Mouse (Mus musculus) hindbrain, embryonic 15.5 days (tissue): Measurements from ENCODE around the gene Pfn3. TPM values are rescaled to one million over a fixed set of nuclear protein-coding genes. Genes with fewer than 3 reads are reported as not detected.

Experiments
- ATAC-seq: fragments of 200-750 bp; cut with Nextera tagmentation; 2 replicates; pipeline ENCODE4 v1.8.0; 2017; ENCODE audit warnings: low read depth, moderate number of reproducible peaks, moderate TSS enrichment; ENCODE audit not compliant: low FRiP score
- H3K27ac ChIP-seq: fragments of 300-500 bp; sonication (generic); replicated peaks from 2 replicates; pipeline ENCODE4 v1.5.1; 2015; ENCODE audit warnings: mild to moderate bottlenecking, inconsistent platforms
- H3K27me3 ChIP-seq: fragments of 300-500 bp; sonication (generic); 2 replicates; pipeline ENCODE4 v1.6.1; 2015; ENCODE audit warnings: control low read depth, inconsistent platforms
- H3K36me3 ChIP-seq: fragments of 300-500 bp; sonication (generic); 2 replicates; pipeline ENCODE4 v1.6.1; 2015; ENCODE audit warnings: control low read depth, inconsistent platforms
- H3K4me1 ChIP-seq: fragments of 300-500 bp; sonication (generic); replicated peaks from 2 replicates; pipeline ENCODE4 v1.6.1; 2015; ENCODE audit warnings: control low read depth, inconsistent platforms
- H3K4me2 ChIP-seq: fragments of 300-500 bp; sonication (generic); 2 replicates; pipeline ENCODE4 v1.6.1; 2015; ENCODE audit warnings: moderate library complexity, mild to moderate bottlenecking, inconsistent platforms
- H3K4me3 ChIP-seq: fragments of 300-500 bp; sonication (generic); 2 replicates; pipeline ENCODE4 v1.5.1; 2015; ENCODE audit warnings: mild to moderate bottlenecking, inconsistent platforms
- H3K9ac ChIP-seq: fragments of 300-500 bp; sonication (generic); 2 replicates; pipeline ENCODE4 v1.6.1; 2015; ENCODE audit warnings: inconsistent platforms
- H3K9me3 ChIP-seq: fragments of 300-500 bp; sonication (generic); 2 replicates; pipeline ENCODE4 v1.6.1; 2016; ENCODE audit warnings: control low read depth, inconsistent platforms
- WGBS: fragments of 180-500 bp; shearing (Covaris S2); methylation state at CpG from one replicate; pipeline ENCODE4 v1.1.7; 2015; 5-methylcytosine and 5-hydroxymethylcytosine counted together
- polyA plus RNA-seq: library from polyadenylated mRNA; unstranded; fragments of >200 nt; fragmentation: Nextera tagmentation; extraction: Ambion mirVana; gene quantifications from 2 replicates; pipeline ENCODE4 v1.2.1, GENCODE M21; 2015

Pfn3 gene
- polyA plus RNA-seq, 1 experiment from 2014 or later: 1.1 TPM

DNA sequence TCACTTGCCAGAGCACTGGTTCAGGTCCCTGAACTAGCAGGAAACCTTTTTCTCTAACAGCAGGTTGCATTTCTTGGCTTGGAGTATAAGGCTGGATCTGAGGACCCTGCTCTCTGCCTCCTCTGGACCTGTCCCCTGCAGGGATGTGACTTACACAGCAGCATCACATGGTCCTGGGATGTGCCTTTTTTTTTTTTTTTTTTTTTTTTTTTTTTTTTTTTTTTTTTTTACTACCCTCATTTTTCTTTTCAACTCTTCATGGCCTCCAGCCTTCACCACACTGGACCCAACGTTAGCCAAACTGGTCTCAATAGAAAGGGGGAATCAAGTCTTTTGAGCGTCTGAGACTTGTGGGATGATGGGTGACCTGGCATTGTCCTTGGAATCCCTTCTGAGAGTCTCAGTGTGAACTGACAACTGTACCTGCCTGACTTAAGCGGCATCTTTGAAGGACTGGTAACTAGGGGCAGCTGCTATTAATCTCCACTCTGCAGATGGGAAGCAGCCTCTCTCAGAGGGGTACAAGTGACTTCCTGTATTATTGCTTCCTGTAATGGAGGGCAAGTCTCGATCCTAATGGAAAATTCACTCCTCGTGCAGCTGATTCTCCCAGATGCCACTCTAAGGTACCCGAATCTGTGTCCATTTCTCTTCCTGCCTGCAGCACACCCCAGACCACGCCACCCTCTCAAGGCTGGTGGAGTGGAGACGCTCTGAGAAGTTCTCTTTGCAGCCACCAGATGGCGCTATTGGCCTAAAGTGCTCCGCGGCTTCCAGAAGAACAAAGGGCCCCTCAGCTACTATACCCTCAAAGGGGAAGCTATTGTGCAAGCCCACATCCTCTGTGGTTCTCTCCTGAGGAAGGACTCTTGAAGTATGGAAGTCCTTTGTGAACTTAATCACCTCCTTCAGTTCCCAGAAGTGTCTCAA lies 9.9 kb downstream of the Pfn3 start:
- no peaks in the 10 kb centered on the region for H3K27me3 ChIP-seq
- H3K9ac ChIP-seq: 0 out of 2 replicates have a peak overlapping the region, but pooled peaks have one; percentile 30
- WGBS: 15% methylated on average over 11 of the region's 11 CpGs

DNA sequence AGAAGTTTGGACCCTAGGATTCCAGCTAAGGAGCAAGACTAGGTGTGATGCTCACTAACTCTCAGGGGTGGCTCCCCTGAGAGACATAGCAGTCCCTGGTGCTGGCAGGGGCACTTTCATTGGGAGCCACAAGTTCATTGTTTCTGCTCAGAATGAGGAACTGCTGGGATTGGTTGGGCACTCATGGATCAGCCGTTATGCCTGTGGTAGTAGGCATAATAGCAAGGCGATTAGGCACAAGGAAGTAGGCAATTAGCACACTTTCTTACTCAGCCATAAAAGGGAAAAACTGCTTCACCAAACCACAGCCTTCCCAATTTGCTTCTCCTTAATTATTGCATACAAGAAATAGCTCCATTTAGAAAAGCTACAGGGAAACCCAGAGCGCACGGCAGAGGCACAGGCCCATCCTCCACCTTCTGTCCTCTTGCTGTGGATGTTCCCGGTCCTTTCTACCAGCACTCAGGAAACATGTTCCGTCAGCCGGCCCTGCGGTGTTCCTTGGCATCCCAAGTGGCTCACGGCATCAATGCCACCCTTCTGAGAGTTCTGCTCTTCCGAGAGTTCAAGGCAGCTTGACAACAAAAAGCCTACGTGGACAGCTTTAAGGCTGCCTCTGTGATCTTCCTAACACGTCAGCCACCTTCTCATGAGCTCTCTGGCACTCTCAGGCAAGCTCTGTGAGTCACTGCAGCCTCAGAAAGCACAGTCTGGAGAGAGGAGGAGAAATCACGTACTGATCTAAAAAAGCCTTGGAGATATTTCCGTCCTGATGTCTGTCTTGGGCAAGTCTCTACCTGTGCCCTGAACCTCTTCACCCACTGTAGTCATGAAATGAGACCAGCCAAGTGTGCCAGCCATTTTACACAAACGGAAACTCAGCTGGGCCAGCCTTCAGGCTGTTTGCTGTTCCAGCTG lies 10.8 kb downstream of the Pfn3 start:
- no peak for ATAC-seq
- 70% methylated on average over 15 of the region's 15 CpGs for WGBS

More for the DNA sequence above, 9.9 kb downstream of the Pfn3 start:
- H3K36me3 ChIP-seq: no peaks in the 10 kb centered on the region
- peak overlapping the region; percentile 72 for H3K27ac ChIP-seq
- ATAC-seq: peak; percentile 87
- H3K9me3 ChIP-seq: no peaks in the 10 kb centered on the region
- peak overlapping the region; percentile 32 for H3K4me2 ChIP-seq
- no peak overlapping the region for H3K4me3 ChIP-seq
- peaks cover 16% of the 10 kb centered on the region for H3K4me1 ChIP-seq

DNA sequence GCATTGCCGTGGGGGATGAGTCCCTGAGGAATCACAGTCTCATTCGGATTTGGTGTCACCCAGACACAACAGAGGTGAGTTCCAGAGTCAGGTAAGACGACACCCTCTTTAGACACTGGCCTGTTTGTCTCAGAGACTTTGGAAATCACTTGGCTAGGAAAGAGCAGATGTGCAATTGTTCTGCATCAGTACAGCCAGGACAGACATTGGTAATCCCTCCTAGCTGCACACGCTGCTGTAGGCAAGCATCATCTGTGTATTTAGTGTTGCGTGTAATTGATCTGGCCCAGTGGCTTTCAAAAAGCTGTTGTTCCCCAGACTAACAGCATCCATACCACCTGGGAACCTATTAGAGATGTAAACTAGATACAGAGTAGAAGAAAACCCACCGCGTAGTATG lies 11.8 kb downstream of the Pfn3 start:
- ATAC-seq: no peak

More for the DNA sequence above, 10.8 kb downstream of the Pfn3 start:
- H3K4me1 ChIP-seq: peaks cover 16% of the 10 kb centered on the region
- H3K9ac ChIP-seq: 0 out of 2 replicates have a peak overlapping the region, but pooled peaks have one; percentile 5
- H3K27me3 ChIP-seq: no peaks in the 10 kb centered on the region
- no peak overlapping the region for H3K4me3 ChIP-seq
- H3K36me3 ChIP-seq: no peaks in the 10 kb centered on the region
- no peaks in the 10 kb centered on the region for H3K9me3 ChIP-seq
- H3K4me2 ChIP-seq: no peak overlapping the region
- peak overlapping the region; percentile 28; the same call in 1 of the 2 replicates for H3K27ac ChIP-seq

DNA sequence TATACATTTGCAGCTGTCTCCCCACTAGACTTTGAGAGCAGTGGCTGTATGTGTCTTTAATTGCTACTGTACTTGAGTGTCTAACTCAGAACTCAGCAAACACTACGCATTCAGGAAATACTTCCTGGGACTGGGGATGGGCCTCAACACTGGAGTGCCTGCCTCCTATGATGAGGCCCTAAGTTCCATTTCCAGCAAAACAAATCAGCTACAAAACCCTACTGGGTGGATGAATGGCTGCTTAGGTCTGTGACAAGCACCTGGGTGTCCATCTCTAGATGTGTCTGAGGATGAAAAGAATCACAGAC lies 15.0 kb downstream of the Pfn3 start:
- H3K9me3 ChIP-seq: no peaks in the 10 kb centered on the region
- H3K4me2 ChIP-seq: no peak overlapping the region
- WGBS: 86% methylated on average over 1 of the region's 1 CpGs
- no peaks in the 10 kb centered on the region for H3K36me3 ChIP-seq
- H3K4me1 ChIP-seq: peaks cover 5% of the 10 kb centered on the region
- no peak overlapping the region for H3K4me3 ChIP-seq
- H3K9ac ChIP-seq: no peak overlapping the region
- no peak overlapping the region for H3K27ac ChIP-seq
- no peak for ATAC-seq
- H3K27me3 ChIP-seq: no peaks in the 10 kb centered on the region

More for the DNA sequence above, 11.8 kb downstream of the Pfn3 start:
- Histone ChIP-seq H3K4me1 (peaks cover 16% of the 10 kb centered on the region), H3K27ac (0 out of 2 replicates have a peak overlapping the region, but pooled peaks have one; percentile 28), H3K9ac (no peak overlapping the region), H3K36me3 (no peaks in the 10 kb centered on the region), H3K9me3 (no peaks in the 10 kb centered on the region), H3K4me3 (no peak overlapping the region), H3K4me2 (no peak overlapping the region), H3K27me3 (no peaks in the 10 kb centered on the region)
- 52% methylated on average over 7 of the region's 7 CpGs for WGBS

DNA sequence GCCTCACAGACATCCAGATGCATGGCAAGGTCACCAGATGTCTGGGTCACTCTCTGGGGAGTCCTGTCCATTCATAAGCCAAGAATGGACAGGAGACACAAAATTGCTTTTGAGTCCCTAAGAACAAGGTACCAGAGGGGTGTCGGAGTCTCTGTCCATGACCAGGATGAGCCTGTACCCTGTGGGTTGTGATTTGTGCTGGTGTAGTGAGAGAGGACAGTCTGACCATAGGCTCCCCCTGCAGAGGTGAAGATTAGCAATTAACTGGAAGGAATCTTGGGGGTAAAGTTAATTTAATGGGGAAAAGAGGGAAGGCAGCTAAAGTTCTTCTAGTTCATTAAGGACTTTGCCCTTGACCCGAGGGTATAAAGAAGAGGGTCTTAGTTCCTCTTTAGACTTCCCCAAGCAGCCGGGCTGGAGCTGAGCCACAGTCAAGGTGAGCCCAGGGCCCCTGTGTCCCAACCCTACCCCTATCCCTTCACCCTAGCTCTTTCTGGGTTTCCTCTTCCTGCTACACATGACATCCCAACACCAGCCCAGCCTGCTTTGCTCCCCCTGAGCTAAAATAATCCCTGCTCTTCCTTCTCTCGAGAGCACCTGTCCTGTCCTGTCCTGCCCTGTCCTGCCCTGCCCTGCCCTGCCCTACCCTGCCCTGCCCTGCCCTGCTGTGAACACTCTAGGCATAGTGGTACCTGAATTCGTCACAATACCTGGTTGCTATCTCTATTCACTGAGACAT lies 15.6 kb downstream of the Pfn3 start:
- Histone ChIP-seq H3K9ac (no peak overlapping the region), H3K4me1 (0 out of 2 replicates have a peak, but pooled peaks cover 4% of the 10 kb centered on the region), H3K27me3 (no peaks in the 10 kb centered on the region), H3K27ac (no peak overlapping the region), H3K36me3 (no peaks in the 10 kb centered on the region), H3K9me3 (no peaks in the 10 kb centered on the region), H3K4me3 (no peak overlapping the region), H3K4me2 (no peak overlapping the region)
- no peak for ATAC-seq
- 64% methylated on average over 5 of the region's 5 CpGs for WGBS

DNA sequence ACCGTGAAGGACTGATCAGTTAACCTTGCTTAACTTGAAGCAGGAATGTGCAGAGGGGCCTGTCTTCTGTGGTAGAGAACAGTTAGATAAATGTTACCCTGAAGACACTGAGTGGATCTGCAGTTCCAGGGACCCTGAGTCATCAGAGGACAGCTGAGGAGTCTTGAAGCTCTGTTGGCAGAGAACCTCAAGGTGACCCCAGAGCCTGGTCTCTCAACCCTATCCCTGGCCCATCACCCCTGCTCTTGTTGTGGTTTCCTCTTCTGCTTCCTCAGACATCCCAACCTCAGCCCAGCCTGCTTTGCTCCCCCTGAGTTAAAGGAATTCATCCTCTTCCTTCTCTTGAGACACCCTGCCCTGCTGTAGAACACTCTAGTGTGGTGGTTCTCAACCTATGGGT lies 16.9 kb downstream of the Pfn3 start, which contains the start of gene Slc34a1:
TSS of gene Slc34a1 (plus strand) at position 100 of the 400 bp plus-strand sequence.
- H3K9me3 ChIP-seq: no peaks in the 10 kb centered on the region
- H3K4me1 ChIP-seq: no peaks in the 10 kb centered on the region
- H3K4me3 ChIP-seq: no peak within 1 kb of the TSS
- no peaks in the 10 kb centered on the region for H3K27me3 ChIP-seq
- no peak for ATAC-seq
- H3K27ac ChIP-seq: no peak within 1 kb of the TSS
- no peak within 1 kb of the TSS for H3K9ac ChIP-seq
- H3K36me3 ChIP-seq: no peaks in the 10 kb centered on the region
- no peak within 1 kb of the TSS for H3K4me2 ChIP-seq
- 94% methylated on average over 1 of the region's 1 CpGs for WGBS

DNA sequence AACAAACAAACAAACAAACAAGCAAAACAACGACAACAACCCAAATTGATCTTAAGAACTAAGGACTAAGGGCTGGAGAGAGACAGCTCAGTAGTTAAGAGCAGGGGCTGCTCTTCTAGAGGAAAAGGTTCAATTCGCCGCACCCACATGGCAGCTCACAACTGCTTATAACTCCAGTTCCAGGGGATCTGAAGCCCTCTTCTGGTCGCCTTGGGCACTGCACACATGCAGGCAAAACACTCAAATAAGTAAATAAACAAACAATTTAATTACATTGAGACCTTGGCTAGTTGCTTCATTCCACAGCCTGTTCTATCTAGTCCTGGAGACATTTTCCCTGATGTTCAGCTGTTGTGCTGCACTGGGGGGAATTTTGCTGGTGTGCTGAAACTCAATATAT lies 22.1 kb downstream of the Pfn3 start:
- no peaks in the 10 kb centered on the region for H3K4me1 ChIP-seq
- H3K27me3 ChIP-seq: no peaks in the 10 kb centered on the region
- no peak for ATAC-seq
- no peaks in the 10 kb centered on the region for H3K36me3 ChIP-seq
- no peak overlapping the region for H3K27ac ChIP-seq
- H3K4me2 ChIP-seq: no peak overlapping the region
- H3K4me3 ChIP-seq: no peak overlapping the region
- 70% methylated on average over 4 of the region's 4 CpGs for WGBS
- no peak overlapping the region for H3K9ac ChIP-seq
- H3K9me3 ChIP-seq: no peaks in the 10 kb centered on the region

DNA sequence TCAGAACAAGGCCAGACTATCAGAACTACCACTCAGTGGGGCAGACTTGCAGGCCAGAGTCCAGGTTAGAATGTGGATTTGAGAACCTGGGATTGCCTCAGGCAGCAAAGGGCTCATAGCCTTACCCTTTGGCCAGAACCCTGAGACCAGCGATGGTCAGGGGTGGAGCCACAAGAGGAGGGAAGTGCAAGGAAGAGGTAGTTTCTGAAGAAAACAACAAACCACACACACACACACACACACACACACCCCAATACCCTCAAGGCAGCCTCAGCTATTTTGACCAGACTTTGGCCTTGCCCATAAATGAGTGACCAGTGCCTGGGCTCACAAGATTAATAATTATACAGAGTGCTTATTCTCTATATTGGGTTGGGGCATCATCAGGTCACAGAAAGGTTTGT lies 23.4 kb downstream of the Pfn3 start:
- Histone ChIP-seq H3K9me3 (no peaks in the 10 kb centered on the region), H3K9ac (no peak overlapping the region), H3K27me3 (no peaks in the 10 kb centered on the region), H3K36me3 (no peaks in the 10 kb centered on the region), H3K27ac (no peak overlapping the region), H3K4me3 (no peak overlapping the region), H3K4me1 (no peaks in the 10 kb centered on the region), H3K4me2 (no peak overlapping the region)
- ATAC-seq: no peak
- WGBS: 100% methylated on average over 1 of the region's 1 CpGs

DNA sequence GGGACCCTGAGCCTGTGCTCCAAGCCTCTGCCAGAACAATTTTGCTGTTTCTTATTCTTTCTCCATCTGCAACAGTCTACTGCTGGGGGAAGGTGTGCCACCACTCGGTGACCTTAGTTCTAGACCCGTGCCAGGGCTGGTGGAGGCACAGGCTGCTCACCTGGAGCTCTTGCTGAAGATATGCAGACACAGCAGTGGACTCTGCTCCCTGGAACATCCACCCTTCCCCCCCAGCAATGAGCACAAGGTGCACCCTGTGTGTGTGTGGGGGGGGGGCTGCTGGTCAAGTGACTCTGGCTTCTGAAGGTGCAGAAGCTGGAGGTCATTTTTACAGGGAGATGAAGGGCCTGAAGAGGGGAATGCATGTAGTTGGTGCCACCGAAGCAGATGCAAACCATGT lies 24.4 kb downstream of the Pfn3 start:
- H3K36me3 ChIP-seq: no peaks in the 10 kb centered on the region
- no peaks in the 10 kb centered on the region for H3K27me3 ChIP-seq
- no peak overlapping the region for H3K4me2 ChIP-seq
- H3K9ac ChIP-seq: no peak overlapping the region
- H3K4me1 ChIP-seq: no peaks in the 10 kb centered on the region
- H3K9me3 ChIP-seq: no peaks in the 10 kb centered on the region
- no peak for ATAC-seq
- no peak overlapping the region for H3K4me3 ChIP-seq
- no peak overlapping the region for H3K27ac ChIP-seq
- WGBS: 89% methylated on average over 3 of the region's 3 CpGs

DNA sequence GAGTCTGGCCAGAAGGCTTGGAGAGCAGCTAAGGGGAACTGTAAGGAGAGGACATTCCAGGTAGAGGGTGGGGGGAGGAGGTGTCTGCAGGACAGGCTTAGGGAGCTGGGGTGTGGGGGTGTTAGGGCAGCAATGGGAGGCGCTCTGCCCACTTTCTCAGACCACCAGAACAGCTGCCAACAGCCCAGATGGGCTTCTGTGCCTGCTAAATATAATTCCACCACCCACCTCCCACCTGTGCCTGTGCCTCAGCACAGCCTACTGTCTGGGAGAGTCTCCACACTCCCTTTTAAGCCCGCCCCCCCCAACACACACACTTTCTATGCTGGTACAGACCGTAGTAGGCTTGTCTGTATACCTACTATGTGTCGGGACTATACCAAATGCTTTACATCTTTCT lies 33.2 kb downstream of the Pfn3 start:
- H3K9me3 ChIP-seq: no peaks in the 10 kb centered on the region
- no peak overlapping the region for H3K27ac ChIP-seq
- H3K9ac ChIP-seq: no peak overlapping the region
- H3K27me3 ChIP-seq: peaks cover 43% of the 10 kb centered on the region
- H3K4me3 ChIP-seq: no peak overlapping the region
- 82% methylated on average over 4 of the region's 4 CpGs for WGBS
- H3K4me1 ChIP-seq: no peaks in the 10 kb centered on the region
- no peak for ATAC-seq
- H3K36me3 ChIP-seq: no peaks in the 10 kb centered on the region
- H3K4me2 ChIP-seq: no peak overlapping the region

DNA sequence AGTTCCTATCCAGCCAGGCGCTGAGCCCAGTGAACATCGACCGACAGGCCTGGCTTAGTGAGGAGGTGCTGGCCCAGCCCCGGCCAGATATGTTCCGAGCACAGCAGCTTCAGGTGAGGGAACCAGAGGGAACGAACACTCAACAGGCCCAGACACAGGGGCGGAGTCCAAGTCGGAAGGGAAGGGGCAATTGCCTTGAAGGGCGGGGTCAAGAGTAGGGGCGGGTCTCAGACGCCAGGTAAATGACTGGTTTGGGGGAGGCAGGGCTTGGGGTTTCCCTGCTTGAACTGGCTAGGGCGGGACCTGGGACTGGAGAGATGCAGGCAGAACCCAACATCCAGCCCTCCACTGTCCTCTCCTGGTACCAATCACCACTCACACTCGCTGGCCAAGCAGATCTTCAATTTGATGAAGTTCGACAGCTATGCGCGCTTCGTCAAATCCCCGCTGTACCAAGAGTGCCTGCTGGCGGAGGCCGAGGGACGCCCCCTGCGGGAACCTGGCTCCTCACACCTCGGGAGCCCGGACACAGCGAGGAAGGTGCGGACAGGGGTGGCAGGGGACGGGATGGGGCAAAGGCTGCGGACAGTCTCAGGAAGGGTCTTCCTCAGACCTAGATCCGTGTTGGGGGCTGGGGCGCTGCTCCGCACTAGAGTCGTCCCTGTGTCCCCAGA lies 36.0 kb downstream of the Pfn3 start:
- 8% methylated on average over 31 of the region's 32 CpGs for WGBS
- Histone ChIP-seq H3K4me1 (no peaks in the 10 kb centered on the region), H3K27me3 (peaks cover 55% of the 10 kb centered on the region), H3K27ac (no peak overlapping the region), H3K36me3 (no peaks in the 10 kb centered on the region), H3K4me3 (no peak overlapping the region), H3K9me3 (no peaks in the 10 kb centered on the region), H3K9ac (no peak overlapping the region), H3K4me2 (no peak overlapping the region)
- no peak for ATAC-seq
